Mouse (Mus musculus): ENCODE results near the gene Exo1. TPM values are rescaled to one million over a fixed set of nuclear protein-coding genes. Genes with fewer than 3 reads are reported as not detected.

The Exo1 gene
- polyA plus RNA-seq (2017; shearing (Covaris generic)): 10 to 100 TPM in 1 of 2 experiments, 1 to 10 TPM in 1; 8.2 to 15.8 TPM

DNA sequence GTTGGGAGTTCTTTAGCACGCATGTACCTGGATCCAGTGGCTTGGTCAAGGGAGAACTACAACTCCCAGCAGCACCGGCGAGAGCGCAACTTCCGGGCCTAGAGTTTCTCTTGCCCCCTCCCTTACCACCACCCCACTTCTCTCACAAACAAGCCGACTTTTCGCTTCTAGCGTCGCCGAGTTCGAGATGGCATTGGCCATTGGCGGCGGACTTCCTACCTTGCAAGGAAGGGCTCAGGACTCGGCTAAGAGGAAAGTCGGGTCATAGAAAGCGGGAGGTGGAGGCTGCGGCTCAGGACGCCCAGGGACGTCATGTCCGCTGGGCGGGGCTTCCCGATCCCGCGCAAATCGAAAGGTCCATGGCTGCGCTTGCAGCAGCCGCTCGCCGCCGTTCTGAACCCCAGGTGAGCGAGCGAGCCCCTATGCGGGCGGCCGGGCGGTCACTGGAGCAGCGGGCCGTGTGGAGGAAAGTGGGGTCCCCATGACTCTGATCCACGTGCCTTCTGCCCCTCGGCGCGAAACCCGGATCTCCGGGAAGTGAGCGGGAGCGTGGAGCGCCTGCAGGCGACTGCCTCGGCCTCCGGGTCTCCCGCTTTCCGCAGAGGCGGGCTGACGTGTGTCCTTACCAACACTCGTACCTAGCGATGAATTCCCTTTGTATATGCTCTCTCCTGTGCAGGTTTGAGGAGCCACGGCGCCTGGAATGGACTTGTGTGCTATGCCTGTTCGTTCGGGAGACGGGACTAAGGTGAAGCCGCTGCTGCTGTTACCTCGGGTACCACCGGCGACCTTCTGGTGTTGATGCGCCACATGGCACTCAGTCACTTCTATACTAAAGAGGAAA is at the start of gene Exo1:
Exo1 (plus strand) TSS at position 129 of the 844 bp plus-strand sequence.
- peak; percentile 96 for ATAC-seq

DNA sequence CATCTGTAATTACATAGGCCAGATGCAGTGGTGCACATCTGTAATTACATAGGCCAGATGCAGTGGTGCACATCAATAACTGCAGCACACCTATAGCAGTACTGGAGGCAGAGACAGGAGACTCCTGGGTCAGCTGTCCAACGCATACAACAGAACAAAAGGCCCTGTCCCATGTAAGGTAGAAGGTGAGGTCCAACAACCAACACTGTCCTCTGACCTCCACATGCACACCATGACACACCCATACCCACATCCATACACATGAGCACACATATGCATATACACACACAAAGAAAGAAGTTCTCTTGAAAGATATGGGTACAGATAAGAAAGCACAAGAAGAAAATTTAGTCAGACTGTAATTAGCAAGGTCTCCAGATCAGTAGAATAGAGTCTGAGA is 24.9 kb upstream of the Exo1 start:
- no peak for ATAC-seq

DNA sequence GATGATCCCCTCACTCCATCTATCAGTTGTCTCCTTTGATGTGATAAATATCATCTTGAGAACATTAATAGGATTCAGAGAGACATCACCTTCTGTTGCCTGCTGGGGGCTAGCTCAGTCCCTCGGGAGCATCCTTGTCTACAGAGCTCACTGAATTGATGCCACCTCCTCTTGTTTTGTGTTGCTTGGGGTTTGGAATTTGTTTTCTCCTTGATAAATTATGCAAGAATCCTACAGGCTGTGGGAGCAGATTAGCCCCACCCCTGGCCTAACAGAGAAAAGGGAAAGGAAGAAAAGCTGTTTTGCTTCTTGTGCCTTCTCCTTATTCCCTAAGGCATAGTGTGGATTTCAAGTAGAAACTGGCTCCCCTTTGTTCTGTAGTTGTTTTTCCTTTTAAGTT is 13.3 kb upstream of the Exo1 start:
- no peak for ATAC-seq

DNA sequence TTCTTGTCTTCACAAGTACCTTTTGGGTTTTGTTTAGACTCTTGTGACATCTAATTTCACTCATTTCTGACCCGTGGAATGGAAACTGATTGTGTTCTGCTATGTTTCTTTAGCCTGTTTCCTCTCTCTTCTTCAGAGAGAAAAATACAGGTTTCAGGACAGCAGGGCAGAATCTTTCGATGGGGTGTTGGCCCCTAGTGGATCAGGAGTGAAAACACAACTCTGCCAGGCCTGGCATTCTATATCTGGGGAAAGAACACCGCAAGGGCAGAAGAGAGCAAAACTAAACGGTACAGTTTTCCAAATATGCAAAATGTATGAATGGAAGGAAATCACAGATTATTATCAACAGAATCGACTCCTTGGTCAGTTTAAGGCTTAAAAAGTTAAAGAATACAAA is 12.8 kb upstream of the Exo1 start:
- no peak for ATAC-seq

DNA sequence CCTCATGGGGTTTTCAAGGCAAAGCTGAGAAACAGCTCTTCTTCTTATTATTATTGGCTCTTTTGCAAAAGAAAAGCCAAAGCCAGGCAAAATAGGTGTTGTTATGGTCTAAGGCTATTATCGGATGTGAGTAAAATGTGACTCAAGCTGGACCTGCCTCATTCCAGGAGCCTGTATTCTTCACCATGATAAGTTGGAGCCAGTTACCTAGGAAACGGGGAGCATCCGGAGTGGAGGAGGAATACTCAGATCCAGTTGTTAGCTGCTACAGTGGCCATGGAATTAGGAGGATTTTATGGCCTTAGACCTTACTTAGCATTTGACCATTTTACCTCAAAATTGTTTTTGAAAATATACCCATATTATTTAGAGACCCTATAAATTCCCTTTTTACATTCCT is 9.7 kb upstream of the Exo1 start:
- no peak for ATAC-seq

DNA sequence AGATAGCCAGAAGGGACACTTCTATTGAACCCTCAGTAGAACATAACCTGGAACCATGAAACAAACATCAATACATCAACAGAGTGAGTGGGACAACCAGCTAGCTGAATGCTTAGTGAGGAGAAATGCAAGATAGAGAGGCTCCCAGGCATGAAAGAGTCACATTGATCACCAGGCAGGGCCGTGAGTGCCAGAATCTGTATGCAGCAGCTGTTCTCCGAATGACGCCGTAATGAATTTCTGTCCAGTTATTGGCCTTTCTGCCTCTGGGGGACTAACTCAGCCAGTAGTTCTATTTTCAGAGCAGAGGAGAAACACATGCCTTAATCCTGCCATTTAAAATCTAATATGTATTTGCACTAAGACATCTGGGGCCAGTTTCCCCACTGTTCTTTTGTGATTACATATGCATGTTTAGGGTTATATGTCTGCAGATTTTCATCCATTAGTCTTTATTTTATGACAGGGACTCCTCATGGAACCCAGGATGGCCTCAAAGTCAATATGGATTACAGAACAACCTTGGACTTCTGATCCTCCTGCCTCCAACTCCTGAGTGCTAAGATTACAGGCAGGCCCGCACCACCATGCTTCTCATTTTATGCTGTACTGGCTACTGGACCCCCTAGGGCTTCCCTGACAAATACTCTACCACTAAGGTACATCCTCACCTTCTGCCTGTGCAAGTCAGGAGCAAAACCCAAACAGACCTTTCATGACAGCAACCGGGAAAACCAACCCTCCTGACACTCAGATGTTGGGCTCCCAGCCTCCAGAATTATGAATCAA is 8.2 kb upstream of the Exo1 start:
- ATAC-seq: no peak

DNA sequence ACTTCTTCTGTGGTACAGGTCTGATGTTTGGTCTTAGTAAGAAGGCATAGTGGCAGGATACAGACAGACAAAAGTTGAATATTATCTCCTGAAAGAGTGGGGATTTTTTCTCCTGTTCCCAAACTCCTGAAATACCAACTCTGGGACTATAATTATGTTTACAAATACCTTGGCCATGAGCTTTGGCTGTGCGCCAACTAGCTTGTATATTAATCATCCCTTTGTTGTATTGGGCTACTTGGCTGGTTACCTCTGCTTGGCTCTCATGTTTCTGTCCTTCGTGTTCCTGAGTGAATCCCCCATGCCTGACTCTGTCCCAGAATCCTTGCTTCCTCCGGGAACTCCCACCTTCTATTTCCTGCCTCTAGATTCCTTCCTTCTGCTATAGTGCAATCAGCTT is 3.0 kb downstream of the Exo1 start:
- ATAC-seq: no peak

DNA sequence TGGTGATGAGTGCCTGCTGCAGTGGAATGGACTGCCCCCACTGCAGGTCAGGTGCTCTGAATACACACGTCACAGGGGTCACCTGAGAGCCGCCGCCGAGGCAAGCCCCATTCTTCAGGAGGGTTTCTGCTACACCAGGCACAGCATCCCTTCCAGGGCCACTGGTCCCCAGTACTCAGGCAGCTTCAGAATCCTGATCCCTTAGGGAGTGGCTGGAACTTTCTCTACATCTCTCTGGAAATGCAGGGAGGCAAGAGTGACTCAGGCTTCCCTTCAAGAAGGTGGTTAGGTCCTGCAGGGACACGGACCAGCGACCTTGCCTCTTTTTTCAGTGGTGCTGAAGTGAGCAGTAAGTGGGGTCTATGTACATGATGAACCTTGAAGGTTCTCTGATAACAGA is 12.9 kb downstream of the Exo1 start:
- ATAC-seq: no peak

DNA sequence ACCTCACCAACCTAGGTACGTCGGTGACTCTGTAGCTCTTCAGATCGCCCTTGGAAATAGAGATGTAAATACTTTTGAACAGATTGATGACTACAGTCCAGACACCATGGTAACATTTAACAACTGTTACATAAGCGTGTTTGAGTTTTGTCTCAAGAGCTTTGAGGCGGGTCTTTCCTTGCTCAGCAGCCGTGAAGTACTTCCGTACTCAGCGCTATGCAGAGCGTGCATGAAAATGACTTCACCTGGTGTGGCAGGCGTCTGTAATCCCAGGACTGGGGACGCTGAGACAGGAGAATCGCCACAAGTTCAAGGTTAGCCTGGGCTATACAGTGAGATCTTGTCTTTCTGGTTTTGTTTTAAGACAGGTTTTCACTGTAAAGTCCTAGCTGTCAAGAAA is 13.3 kb downstream of the Exo1 start:
- no peak for ATAC-seq

DNA sequence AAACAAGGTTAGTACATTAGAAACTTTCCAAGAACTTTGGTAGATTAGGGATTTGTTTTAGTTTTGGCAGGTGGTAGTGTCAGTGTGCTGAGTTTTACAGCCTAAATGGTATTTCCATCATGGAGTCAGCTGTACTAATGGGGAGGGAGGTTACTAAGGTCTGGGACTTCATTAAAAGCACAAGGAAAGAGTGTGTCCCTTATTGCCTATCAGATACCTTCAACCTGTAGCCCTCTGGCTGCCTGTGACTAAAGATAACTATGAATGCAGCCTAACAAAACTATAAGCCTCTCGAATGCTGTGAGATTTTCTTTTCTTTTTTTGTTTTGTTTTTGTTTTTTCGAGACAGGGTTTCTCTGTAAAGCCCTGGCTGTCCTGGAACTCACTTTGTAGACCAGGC is 30.8 kb downstream of the Exo1 start:
- ATAC-seq: no peak

DNA sequence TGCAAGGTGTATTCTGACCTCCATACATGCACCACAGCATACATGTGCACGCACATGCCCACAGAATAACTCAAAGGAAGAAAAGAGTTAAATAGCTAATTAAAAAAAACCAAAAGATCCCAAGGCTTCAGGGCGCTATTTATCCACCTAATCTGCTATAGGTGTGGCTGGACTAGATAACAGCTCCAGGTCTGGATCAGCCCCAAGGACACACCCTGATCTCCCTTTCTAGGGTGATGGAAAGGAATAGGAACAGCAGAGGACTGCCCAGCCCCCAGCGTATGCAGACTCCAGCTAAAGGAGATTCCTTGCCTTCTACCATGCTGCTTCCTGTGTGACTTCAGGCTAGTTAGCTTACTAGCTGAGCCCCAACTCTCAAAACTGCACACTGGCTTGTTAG is 31.7 kb downstream of the Exo1 start:
- ATAC-seq: no peak

DNA sequence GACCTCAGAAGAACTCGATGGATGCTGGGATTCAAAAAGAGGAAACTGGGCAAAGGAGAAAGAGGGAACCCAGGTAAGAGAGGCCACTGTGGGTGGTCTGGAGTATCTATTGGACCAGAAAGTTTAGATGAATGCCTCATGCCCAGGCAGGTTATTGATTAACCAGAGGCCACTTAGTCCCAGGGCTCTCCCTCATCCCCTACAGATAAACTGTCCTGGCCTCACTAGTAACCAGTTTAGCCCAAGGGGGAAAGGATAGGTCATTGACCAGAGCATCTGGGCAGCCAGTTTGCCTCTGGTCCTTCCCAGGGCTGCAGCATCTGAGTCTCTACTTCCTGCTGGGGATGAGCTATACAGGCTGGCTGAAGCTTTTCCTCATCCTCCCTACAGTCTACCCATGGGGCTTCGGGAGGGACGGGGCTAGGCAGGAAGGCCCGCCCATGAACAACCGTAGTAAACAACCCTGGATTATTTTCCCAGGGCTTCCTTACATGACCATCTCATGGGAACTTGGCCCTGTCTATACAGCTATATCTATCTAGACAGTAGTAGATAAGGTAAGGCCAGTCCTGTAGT is 33.4 kb downstream of the Exo1 start:
- ATAC-seq: no peak

DNA sequence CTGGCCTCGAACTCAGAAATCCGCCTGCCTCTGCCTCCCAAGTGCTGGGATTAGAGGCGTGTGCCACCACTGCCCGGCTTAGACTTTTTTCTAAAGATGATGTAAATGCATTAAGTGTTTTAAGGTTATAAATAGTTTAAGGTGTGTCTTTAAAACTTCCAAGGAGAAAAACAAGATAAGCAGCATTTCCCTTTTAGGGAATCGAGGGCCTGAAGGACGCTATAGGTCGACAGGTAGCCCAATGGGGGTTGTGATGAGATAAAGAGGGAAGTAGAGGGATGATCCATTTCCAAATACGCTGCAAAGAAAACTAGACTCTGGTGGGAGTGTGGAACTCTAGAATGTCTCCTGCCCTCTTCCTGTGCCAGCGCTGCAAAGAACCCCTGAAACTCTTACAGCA is 39.6 kb downstream of the Exo1 start, which contains the start of gene Gm38100:
Gm38100 (plus strand) TSS at position 301 of the 400 bp plus-strand sequence.
- no peak for ATAC-seq

DNA sequence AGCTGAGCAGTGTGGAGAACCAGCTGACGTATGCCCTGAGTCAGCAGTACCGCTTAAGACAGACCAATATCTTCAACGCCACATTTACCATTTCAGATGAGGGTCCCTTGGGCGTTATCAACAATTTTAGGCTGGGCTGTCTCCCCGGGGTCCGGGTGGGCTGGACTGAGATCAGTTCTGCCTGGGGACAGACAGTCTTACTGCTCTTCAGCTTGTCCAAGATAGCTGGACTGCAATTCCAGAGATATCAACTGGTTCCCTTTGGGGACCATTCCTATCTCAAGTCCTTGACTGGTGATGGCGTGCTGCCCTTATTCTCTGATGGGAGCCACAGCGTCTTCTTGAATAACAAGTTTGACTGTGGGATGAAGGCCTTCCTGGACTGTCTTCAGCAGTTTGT is 40.7 kb downstream of the Exo1 start:
- no peak for ATAC-seq

DNA sequence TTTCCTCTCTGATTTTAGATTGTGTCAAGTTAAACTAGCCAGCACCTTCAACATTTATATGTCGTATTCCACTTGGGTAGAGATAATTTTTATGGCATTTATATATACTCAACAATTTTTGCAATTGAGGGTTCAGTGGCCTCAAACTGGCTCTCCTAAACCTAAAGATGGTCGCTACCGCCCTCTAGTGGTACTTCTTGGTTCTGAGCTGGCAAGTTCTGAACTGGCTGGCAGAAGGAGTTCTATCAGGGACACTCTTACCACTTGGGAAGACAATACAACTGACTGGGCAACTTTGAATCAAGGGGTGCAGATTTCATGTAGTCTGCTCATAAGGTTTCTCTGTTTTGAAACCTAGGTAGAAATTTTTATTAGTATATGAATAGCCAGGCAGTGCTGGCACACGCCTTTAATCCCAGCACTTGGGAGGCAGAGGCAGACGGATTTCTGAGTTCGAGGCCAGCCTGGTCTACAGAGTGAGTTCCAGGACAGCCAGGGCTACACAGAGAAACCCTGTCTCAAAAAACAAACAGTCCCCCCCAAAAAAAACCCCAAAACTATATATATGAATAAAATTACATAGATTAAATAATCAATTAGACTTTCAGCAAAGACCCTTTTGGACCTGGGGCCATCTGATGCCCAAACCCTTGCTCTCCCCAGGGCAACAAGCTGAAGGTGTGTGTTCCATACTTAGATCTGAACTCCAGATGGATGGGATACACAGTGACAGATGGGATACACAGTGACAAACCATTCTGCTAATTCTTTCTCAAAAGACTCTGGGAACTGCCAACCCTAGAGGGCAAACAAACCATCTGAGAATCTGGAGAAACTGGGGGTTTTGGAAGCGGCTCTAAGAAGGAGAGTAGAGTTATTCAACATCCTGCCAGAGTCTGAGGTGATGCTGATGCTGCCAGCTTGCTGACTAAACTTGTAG is 43.7 kb downstream of the Exo1 start:
- peak; percentile 63 for ATAC-seq

DNA sequence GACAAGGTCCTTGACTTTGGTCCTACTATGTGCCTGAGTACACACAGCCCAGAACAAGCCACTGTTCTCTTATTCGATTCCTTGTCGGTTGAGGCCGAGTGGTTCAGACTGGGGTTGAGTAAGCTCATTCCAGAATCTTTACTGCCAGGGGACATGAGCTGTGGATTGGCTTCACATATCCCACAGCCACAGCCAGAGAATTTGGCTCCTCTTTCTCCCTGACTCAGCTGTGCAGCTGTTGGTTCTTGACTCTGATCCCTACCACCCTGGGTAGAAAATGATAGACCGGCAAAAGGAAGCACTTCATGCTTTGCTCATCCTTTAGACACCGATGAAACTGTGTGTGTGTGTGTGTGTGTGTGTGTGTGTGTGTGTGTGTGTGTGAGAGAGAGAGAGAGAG is 51.0 kb downstream of the Exo1 start:
- ATAC-seq: no peak

DNA sequence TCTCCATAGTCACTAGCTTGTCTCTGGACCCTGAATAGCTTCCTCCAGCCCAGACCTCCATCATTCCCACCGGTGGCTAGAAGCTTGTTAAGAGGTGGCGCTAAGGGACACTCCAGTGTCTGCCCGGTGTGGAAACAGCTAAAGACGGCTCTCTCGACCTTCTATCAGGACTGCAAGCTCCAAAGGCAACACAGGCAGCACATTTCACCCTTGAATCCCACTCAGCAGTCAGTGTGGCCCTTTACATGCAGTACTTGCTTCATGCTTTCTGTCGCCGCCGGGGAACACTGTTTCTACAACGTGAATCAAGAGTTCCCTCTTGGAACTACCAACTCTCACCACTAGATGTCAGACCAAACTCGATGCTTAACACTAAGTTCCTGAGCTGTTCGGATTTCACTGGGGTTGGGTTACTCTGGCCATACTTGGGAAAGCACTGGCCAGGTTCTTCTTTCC is 55.9 kb downstream of the Exo1 start:
- ATAC-seq: peak; percentile 68

DNA sequence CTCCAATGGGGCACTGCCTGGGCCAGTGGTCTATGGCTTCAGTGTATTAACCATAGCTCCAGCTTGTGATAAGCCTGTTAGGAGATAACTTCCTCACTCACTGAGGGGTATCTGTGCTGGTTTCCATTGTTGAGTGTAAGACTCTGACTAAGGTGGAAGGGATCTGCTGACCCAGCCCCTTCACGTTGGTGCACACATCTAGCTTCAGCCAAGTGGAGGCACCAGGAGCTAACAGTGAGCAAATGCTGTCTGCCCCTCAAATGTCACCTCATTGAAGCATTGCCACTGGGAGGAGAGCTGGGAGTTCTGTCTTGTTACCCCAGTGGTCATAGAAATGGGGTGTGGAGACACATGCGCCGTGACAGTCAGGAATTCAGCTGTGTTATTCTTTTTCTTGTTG is 58.4 kb downstream of the Exo1 start:
- no peak for ATAC-seq

DNA sequence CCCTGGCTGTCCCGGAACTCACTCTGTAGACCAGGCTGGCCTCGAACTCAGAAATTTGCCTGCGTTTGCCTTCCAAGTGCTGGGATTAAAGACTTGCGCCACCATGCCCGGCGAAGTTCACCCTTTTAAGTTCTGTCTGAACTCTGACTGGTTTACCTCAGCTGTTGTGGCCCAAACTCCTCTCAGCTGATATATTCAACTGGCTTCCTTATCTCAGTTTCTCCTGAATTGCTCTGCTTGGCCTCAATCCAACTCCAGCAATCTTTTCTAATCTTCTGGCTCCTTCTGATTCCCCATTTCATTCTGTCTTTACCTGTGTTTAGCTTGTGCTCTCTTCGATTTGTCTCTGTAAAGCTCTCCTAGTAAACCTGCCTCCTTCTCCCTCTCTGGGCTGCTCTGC is 62.8 kb downstream of the Exo1 start:
- ATAC-seq: no peak

DNA sequence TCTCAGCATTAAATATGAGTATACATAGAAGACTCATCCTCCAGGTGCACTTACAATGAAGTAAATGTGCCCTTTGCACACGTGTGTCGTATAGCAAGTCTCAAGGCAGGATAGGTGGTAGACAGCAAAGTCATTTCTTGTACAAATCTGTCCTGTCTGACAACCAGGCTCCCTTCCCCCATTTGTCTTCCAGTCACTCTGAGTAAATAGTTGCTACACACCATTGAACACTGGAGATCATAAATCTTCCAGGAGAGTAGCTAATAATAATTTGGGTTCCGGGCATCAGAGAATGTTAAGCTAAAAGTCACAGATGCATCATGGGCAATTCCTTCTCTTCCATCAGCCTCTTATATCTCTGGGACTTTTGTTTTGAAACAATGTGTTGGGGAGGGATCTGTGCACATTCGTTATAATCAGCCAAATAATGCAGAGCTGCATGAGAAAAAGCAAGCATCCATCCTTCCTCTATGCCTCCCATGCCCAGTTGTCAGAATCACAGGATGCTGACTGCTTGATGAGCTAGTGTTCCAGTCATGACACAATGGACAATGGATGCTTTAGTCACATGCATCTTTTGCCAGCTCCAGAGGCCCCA is 66.4 kb downstream of the Exo1 start:
- ATAC-seq: no peak

DNA sequence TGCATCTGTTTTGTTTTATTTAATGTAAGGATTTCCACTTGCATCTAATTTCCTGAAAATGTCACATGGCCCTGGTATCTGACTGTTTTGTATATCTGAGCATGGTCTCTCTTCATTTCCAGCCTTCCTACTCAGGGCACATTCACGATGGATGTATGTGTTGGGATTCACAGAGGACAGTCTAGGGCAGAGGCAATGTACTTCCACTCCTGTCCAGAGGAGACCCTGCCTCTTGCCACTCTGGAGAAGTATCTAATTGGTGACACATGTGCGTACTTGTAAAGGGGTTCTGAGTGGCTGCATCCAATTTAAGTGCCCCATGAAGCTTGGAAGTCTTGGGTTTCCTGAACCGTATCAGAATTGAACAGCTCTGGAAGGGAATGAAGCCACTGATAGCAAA is 70.0 kb downstream of the Exo1 start:
- no peak for ATAC-seq

DNA sequence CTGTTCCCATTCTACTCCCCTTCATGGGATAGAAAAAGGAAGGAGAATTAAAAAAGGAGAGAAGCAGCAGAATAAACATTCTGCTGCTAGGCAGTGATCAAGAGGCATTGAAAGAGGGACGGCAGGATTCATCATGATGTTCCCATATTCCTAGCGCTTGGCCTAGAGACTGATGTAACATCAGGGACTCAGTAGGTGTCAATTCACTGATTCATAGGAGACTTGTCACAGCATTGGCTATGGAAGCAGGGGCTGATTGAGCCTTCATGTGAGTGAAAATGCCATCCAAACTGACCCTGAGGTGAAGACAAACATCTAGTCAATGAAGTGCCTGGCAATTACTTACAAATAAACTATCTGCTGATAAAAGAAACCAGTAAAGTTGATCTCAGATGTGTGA is 70.5 kb downstream of the Exo1 start:
- ATAC-seq: no peak
